Mouse (Mus musculus) intestine, embryonic 16.5 days (tissue): ENCODE results near the gene Ogg1. TPM values are rescaled to one million over a fixed set of nuclear protein-coding genes. Genes with fewer than 3 reads are reported as not detected.

Source experiments
- ATAC-seq: fragments of 200-750 bp; cut with Nextera tagmentation; 2 replicates; pipeline ENCODE4 v1.8.0; 2017; ENCODE audit warnings: moderate TSS enrichment, moderate library complexity
- H3K27ac ChIP-seq: fragments of 300-500 bp; sonication (generic); 2 replicates; pipeline ENCODE4 v1.5.1; 2014; ENCODE audit warnings: mild to moderate bottlenecking, low read length
- H3K27me3 ChIP-seq: fragments of 300-500 bp; sonication (generic); replicated peaks from 2 replicates; pipeline ENCODE4 v1.6.1; 2014; ENCODE audit warnings: low read length, control low read depth, mixed read lengths; ENCODE audit not compliant: control insufficient read depth, insufficient read depth
- H3K36me3 ChIP-seq: fragments of 300-500 bp; sonication (generic); 2 replicates; pipeline ENCODE4 v1.6.1; 2014; ENCODE audit warnings: low read length, control low read depth; ENCODE audit not compliant: control insufficient read depth, insufficient read depth
- H3K4me1 ChIP-seq: fragments of 300-500 bp; sonication (generic); 2 replicates; pipeline ENCODE4 v1.6.1; 2014; ENCODE audit warnings: low read length, control low read depth, mixed read lengths; ENCODE audit not compliant: control insufficient read depth, insufficient read depth
- H3K4me2 ChIP-seq: fragments of 300-500 bp; sonication (generic); 2 replicates; pipeline ENCODE4 v1.6.1; 2014; ENCODE audit warnings: low read depth, low read length, control low read depth
- H3K4me3 ChIP-seq: fragments of 300-500 bp; sonication (generic); 2 replicates; pipeline ENCODE4 v1.5.1; 2014; ENCODE audit warnings: mild to moderate bottlenecking, low read length
- H3K9ac ChIP-seq: fragments of 300-500 bp; sonication (generic); 2 replicates; pipeline ENCODE4 v1.6.1; 2014; ENCODE audit warnings: low read depth, low read length
- H3K9me3 ChIP-seq: fragments of 300-500 bp; sonication (generic); 2 replicates; pipeline ENCODE4 v1.6.1; 2016; ENCODE audit warnings: low read length, control low read depth; ENCODE audit not compliant: control insufficient read depth
- WGBS: fragments of 180-500 bp; shearing (Covaris S2); extraction: QIAGEN DNeasy Blood & Tissue Kit; methylation state at CpG from one replicate; pipeline ENCODE4 v1.1.7; 2014; 5-methylcytosine and 5-hydroxymethylcytosine counted together
- polyA plus RNA-seq: library from polyadenylated mRNA; unstranded; fragments of >200 nt; fragmentation: Nextera tagmentation; extraction: Ambion mirVana; gene quantifications from 2 replicates; pipeline ENCODE4 v1.2.1, GENCODE M21; 2015

Gene Ogg1
- polyA plus RNA-seq, 1 experiment from 2014 or later, result 10.9 TPM

DNA sequence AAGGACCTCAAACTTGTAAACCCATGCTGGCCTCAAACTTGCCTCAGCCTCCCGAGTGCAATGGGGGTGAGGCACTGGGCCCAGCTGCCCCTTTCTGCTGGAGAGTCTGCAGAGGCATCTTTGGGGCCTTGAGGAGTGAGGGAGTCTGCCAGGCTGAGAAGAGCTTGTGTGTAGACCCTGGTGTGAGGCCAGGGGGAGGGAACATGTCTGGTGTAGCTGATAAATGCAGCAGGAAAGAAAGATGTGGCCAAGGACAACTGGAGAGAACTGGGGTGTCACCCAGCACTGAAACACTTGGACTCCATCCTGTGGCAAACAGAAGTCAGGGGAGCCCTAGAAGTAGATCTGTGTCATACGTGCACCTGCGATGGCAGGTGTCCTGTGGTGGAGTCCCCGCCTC, 46.7 kb downstream of the Ogg1 start:
- 84% methylated on average over 4 of the region's 4 CpGs for WGBS
- Histone ChIP-seq H3K27me3 (no peaks in the 10 kb centered on the region), H3K4me2 (no peak overlapping the region), H3K9me3 (no peaks in the 10 kb centered on the region), H3K4me3 (no peak overlapping the region), H3K36me3 (peaks cover 6% of the 10 kb centered on the region; the same call in 1 of the 2 replicates), H3K4me1 (peaks cover 6% of the 10 kb centered on the region; the same call in 1 of the 2 replicates), H3K9ac (no peak overlapping the region), H3K27ac (no peak overlapping the region)
- ATAC-seq, result no peak

DNA sequence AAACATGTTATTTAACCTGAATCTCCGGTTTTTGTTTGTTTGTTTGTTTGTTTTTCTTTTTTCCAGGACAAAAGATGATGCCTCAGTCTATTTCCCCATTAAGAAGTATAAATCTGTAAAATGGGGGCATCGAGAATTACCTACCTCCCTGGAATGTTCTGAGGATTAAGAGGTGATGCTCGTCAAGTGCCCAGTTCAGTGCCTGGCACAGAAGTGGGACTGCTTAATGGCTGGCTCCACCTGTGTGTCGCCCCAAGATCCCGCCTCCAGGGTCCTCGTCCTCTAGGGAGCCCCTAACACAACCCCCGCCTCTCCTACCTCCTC, 50.4 kb downstream of the Ogg1 start:
- no peak for ATAC-seq
- WGBS, result 7% methylated on average over 7 of the region's 7 CpGs
- peaks cover 6% of the 10 kb centered on the region for H3K36me3 ChIP-seq

DNA sequence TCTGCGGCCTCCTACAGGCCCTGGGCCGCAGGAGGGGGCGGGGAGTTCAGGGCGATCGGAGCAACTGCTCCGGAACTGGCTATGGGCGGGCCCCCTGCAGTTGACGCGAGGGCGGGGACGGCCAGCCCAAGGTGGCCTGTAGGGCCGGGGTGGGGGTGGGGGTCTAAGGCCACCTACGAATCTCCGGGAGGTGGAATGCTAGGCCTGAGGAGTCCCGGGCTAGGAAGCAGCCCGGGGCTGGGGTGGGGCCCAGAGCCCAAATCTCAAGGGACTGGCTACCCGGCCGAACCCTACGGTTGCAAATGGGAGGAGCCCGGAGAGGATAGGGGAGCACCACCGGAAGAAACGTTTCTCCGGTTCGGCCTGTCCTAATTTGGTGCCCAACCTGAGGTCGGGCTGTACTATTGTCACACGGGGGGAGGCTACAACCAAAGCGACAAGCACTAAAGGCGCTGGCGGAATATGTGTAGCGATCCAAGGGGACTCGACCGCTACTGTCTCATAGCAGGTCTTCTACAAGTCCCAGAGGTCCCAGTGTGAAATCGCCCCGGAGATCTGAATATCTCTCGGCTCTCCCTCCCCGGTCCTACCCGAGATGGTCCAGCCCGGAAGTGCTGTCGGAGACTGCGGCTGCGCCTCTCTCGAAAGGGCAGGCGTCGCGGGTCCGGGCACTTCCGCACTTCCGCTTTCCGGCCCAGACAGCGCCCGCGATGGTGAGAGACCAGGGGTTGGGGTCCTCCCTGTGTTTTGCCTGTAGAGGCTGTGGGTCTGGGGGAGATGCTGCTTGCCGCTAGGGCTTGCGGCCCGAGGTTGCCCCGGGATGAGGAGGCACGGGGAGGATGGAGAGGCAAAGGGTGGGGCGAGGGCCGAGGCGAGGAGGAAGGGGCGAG, 51.0 kb downstream of the Ogg1 start, which contains the start of the genes Tada3 and Arpc4:
Gene Tada3 (minus strand): TSS at position 388 of the 890 bp plus-strand sequence.
Gene Arpc4 (plus strand): TSS at position 620 of the 890 bp plus-strand sequence.
- H3K9me3 ChIP-seq, result no peaks in the 10 kb centered on the region
- H3K4me3 ChIP-seq, result peak within 1 kb of the TSS; percentile 96
- no peaks in the 10 kb centered on the region for H3K27me3 ChIP-seq
- peaks cover 16% of the 10 kb centered on the region for H3K4me1 ChIP-seq
- under 1% methylated on average over 61 of the region's 61 CpGs for WGBS
- peak within 1 kb of the TSS; percentile 81 for H3K4me2 ChIP-seq
- peak within 1 kb of the TSS; percentile 97 for H3K27ac ChIP-seq
- peaks cover 8% of the 10 kb centered on the region for H3K36me3 ChIP-seq
- ATAC-seq, result peak; percentile 96
- H3K9ac ChIP-seq, result peak within 1 kb of the TSS; percentile 97

More for the DNA sequence above, 50.4 kb downstream of the Ogg1 start:
- Histone ChIP-seq H3K4me3 (peak overlapping the region; percentile 96), H3K9me3 (no peaks in the 10 kb centered on the region), H3K9ac (peak overlapping the region; percentile 97), H3K27ac (peak overlapping the region; percentile 97), H3K27me3 (no peaks in the 10 kb centered on the region), H3K4me2 (peak overlapping the region; percentile 70), H3K4me1 (peaks cover 16% of the 10 kb centered on the region)

DNA sequence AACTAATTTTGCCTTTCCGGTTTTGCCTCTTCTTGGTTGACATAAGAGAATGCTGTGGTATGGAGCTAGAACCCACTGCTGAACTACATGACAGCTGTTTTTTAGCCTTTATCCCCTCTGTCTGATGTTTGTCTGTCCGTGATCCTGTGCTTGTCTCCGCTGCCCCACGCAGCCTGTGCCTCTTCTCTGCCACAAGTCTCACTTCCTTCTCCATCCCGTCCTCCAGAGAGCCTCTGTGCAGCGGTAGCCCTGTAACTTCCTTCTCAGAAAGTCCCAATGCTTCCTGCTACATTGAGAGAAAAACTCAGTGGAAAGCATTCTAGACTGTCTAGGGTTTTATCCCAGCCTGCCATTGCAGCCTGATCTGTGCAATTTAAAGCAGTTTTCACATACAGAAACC, 52.5 kb downstream of the Ogg1 start:
- peaks cover 15% of the 10 kb centered on the region for H3K36me3 ChIP-seq
- H3K4me2 ChIP-seq, result peak overlapping the region; percentile 81
- WGBS, result 71% methylated on average over 6 of the region's 6 CpGs
- peaks cover 16% of the 10 kb centered on the region for H3K4me1 ChIP-seq
- H3K4me3 ChIP-seq, result peak overlapping the region; percentile 96
- ATAC-seq, result no peak
- H3K27ac ChIP-seq, result peak overlapping the region; percentile 25; the same call in 1 of the 2 replicates
- H3K9ac ChIP-seq, result peak overlapping the region; percentile 97
- H3K9me3 ChIP-seq, result no peaks in the 10 kb centered on the region
- no peaks in the 10 kb centered on the region for H3K27me3 ChIP-seq

DNA sequence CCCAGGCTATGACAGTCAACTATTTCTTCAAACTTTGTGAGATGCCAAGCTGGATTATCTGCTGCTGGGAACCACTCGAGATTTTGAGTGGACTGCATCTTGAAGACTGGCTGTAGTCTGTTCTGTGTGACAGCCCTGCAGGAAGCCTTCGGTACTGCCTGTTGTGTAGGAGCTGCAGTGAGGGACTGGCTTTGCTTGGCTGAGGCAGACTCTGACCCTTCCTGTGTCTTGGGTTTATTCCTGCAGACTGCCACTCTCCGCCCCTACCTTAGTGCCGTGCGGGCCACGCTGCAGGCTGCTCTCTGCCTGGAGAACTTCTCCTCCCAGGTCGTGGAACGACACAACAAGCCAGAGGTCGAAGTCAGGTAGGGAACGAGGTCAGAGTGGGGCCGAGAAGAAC, 53.7 kb downstream of the Ogg1 start:
- Histone ChIP-seq H3K4me3 (no peak overlapping the region), H3K9me3 (no peaks in the 10 kb centered on the region), H3K9ac (no peak overlapping the region), H3K4me1 (peaks cover 16% of the 10 kb centered on the region), H3K4me2 (no peak overlapping the region), H3K36me3 (peaks cover 23% of the 10 kb centered on the region), H3K27ac (no peak overlapping the region), H3K27me3 (no peaks in the 10 kb centered on the region)
- 91% methylated on average over 11 of the region's 11 CpGs for WGBS
- no peak for ATAC-seq

DNA sequence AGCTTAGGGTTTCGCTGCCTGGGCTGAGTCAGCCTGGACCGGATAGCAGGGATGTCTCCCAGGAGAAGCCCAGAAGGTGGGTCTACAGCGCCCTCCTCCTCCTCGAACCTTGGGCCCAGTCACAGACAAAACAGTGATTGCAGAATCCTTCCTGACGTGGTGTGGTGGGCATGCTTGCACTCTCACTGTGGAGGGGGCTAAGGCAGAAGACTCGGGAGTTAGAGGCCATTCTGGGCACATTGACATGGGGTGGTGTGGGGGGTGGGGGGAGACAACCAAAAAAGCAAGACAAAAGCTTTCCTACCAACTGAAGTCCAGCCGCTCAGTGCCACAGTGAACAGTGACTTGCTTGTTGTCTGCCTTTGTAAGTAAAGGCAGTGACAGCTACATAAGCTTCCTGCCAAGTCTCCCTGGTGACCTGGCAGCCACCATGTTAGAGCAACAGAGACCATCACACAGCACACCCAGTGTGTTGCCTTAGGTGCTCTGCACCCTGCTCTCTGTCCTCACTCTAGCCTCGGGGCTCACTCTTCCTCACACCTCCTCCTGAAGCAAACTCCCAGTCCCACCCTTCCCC, 57.7 kb downstream of the Ogg1 start:
- H3K9ac ChIP-seq, result no peak overlapping the region
- H3K4me3 ChIP-seq, result no peak overlapping the region
- no peak overlapping the region for H3K27ac ChIP-seq
- H3K4me1 ChIP-seq, result peaks cover 6% of the 10 kb centered on the region
- no peaks in the 10 kb centered on the region for H3K27me3 ChIP-seq
- H3K9me3 ChIP-seq, result no peaks in the 10 kb centered on the region
- H3K4me2 ChIP-seq, result no peak overlapping the region
- 91% methylated on average over 8 of the region's 8 CpGs for WGBS
- ATAC-seq, result no peak
- H3K36me3 ChIP-seq, result peaks cover 40% of the 10 kb centered on the region

Other genes starting within 250 kb of the Ogg1 start
- gene Setd5, start 249.6 kb upstream of the Ogg1 start, polyA plus RNA-seq, result 58.5 and 61.2 TPM in 2 replicates
- gene Lhfpl4, start 131.6 kb upstream of the Ogg1 start, polyA plus RNA-seq, result 1.2 and 1.5 TPM in 2 replicates
- 28.8 and 32.3 TPM in 2 replicates for gene Mtmr14, start 89.1 kb upstream of the Ogg1 start, polyA plus RNA-seq
- gene Cpne9, start 44.7 kb upstream of the Ogg1 start, polyA plus RNA-seq, result 0.02 TPM in 1 of 2 replicates, not detected in the other
- 11.6 and 13.4 TPM in 2 replicates for gene Brpf1, start 19.8 kb upstream of the Ogg1 start, polyA plus RNA-seq
- gene Camk1, start 17.0 kb downstream of the Ogg1 start, polyA plus RNA-seq, result 66.4 and 66.8 TPM in 2 replicates
- gene Tada3, start 50.9 kb downstream of the Ogg1 start, polyA plus RNA-seq, result 44.4 and 45.1 TPM in 2 replicates
- 449 and 456 TPM in 2 replicates for gene Arpc4, start 51.1 kb downstream of the Ogg1 start, polyA plus RNA-seq
- 3.0 and 3.3 TPM in 2 replicates for gene Ttll3, start 62.3 kb downstream of the Ogg1 start, polyA plus RNA-seq
- 32.4 and 35.5 TPM in 2 replicates for gene Rpusd3, start 92.4 kb downstream of the Ogg1 start, polyA plus RNA-seq
- 24.4 and 35.0 TPM in 2 replicates for gene Cidec, start 108.8 kb downstream of the Ogg1 start, polyA plus RNA-seq
- gene Jagn1, start 115.6 kb downstream of the Ogg1 start, polyA plus RNA-seq, result 82.6 and 89.7 TPM in 2 replicates
- gene Il17re, start 131.5 kb downstream of the Ogg1 start, polyA plus RNA-seq, result 7.7 and 9.5 TPM in 2 replicates
- 34.6 and 38.0 TPM in 2 replicates for gene Il17rc, start 144.5 kb downstream of the Ogg1 start, polyA plus RNA-seq
- 20.6 and 22.9 TPM in 2 replicates for gene Creld1, start 156.3 kb downstream of the Ogg1 start, polyA plus RNA-seq
- gene Prrt3, start 175.0 kb downstream of the Ogg1 start, polyA plus RNA-seq, result 0.22 and 0.42 TPM in 2 replicates
- 93.1 and 94.5 TPM in 2 replicates for gene Emc3, start 204.7 kb downstream of the Ogg1 start, polyA plus RNA-seq
- 5.5 and 7.0 TPM in 2 replicates for gene Fancd2, start 204.7 kb downstream of the Ogg1 start, polyA plus RNA-seq